Mouse (Mus musculus) kidney, adult 2 months (tissue): Measurements from ENCODE around the gene Ces2b. TPM values are rescaled to one million over a fixed set of nuclear protein-coding genes. Genes with fewer than 3 reads are reported as not detected.
"Not testable (repeated sequence)": the region's sequence is repeated elsewhere in the genome, so short reads cannot be mapped to it uniquely, and the experiment has no call there.

Experiments used
- DNase-seq: peaks from one replicate; pipeline ENCODE4 v3.0.0; 2021
- H3K27ac ChIP-seq: fragments of 200-500 bp; 2 replicates; pipeline ENCODE4 v1.5.1; 2012; ENCODE audit warnings: low read depth, low read length, control low read depth, inconsistent platforms; ENCODE audit not compliant: insufficient read depth
- H3K27me3 ChIP-seq: fragments of 200-500 bp; replicated peaks from 2 replicates; pipeline ENCODE4 v1.6.1; 2012; ENCODE audit warnings: mild to moderate bottlenecking, moderate library complexity, low read length, inconsistent platforms; ENCODE audit not compliant: control insufficient read depth, insufficient read depth
- H3K36me3 ChIP-seq: fragments of 200-500 bp; 2 replicates; pipeline ENCODE4 v1.6.1; 2012; ENCODE audit warnings: mild to moderate bottlenecking, moderate library complexity, low read length, inconsistent platforms; ENCODE audit not compliant: control insufficient read depth, insufficient read depth
- H3K4me1 ChIP-seq: fragments of 200-500 bp; 2 replicates; pipeline ENCODE4 v1.6.1; 2011; ENCODE audit warnings: low read length; ENCODE audit not compliant: control insufficient read depth, insufficient read depth
- H3K4me3 ChIP-seq: fragments of 200-500 bp; 2 replicates; pipeline ENCODE4 v1.5.1; 2011; ENCODE audit warnings: mild to moderate bottlenecking, low read depth, low read length, control low read depth; ENCODE audit not compliant: insufficient read depth
- CTCF ChIP-seq: fragments of 200-500 bp; conservative IDR thresholded peaks from 2 replicates; pipeline ENCODE4 v1.5.1; 2011; ENCODE audit warnings: low read depth, mild to moderate bottlenecking, control low read depth, low read length, moderate library complexity, mixed read lengths; ENCODE audit not compliant: insufficient read depth, insufficient read length
- POLR2A ChIP-seq: fragments of 200-500 bp; IDR thresholded peaks from one replicate; pipeline ENCODE4 v1.6.1; 2011; ENCODE audit warnings: low read depth, low read length, control low read depth
- WGBS: fragments of 180-500 bp; shearing (Covaris S2); methylation state at CpG from one replicate; pipeline ENCODE4 v1.1.7; 2018; 5-methylcytosine and 5-hydroxymethylcytosine counted together
- polyA plus RNA-seq: library from polyadenylated mRNA; depleted of rRNA; stranded (reverse); fragments of >200 nt; gene quantifications from 2 replicates; pipeline ENCODE4 v1.2.3, GENCODE M21; 2012

Ces2b gene
- polyA plus RNA-seq, 1 experiment: 5.4 TPM

GRCm38 (mm10) chr8:104809436-104809835, 21.9 kb upstream of the Ces2b start:
- Histone ChIP-seq H3K27ac (no peak overlapping the region), H3K4me1 (no peaks in the 10 kb centered on the region), H3K4me3 (no peak overlapping the region), H3K36me3 (no peaks in the 10 kb centered on the region), H3K27me3 (no peaks in the 10 kb centered on the region)
- DNase-seq: no peak
- TF ChIP-seq CTCF (no peak), POLR2A (no peak)
- WGBS: 93% methylated on average over 3 of the region's 3 CpGs

GRCm38 (mm10) chr8:104826912-104827311, 4.5 kb upstream of the Ces2b start:
- WGBS: 70% methylated on average over 1 of the region's 1 CpGs
- Histone ChIP-seq H3K27ac (no peak overlapping the region), H3K4me1 (peaks cover 9% of the 10 kb centered on the region), H3K36me3 (no peaks in the 10 kb centered on the region), H3K27me3 (no peaks in the 10 kb centered on the region), H3K4me3 (no peak overlapping the region)
- TF ChIP-seq POLR2A: no peak
- TF ChIP-seq CTCF: no peak
- peak; percentile 35 for DNase-seq

DNA sequence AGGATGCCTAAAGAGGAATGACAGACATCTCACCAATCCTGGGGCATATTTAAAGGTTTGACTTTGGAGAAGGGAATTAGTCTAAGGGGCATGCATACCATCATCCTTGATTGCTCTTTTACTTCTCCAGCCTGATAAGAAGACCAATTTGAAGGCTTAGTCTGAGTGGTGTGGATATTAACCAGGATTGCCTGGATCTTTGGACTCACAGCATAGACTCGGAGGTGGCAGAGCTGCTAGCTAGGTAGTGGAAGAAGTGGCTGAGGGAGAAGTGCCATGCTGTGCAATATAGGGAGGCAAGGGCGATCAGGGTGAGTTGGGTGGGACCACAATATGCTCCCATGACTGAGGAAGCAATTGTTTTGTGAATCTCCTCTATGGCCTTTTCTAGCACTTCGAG, 3.2 kb upstream of the Ces2b start:
- TF ChIP-seq CTCF: no peak
- TF ChIP-seq POLR2A: no peak
- H3K27ac ChIP-seq: no peak overlapping the region
- H3K4me3 ChIP-seq: no peak overlapping the region
- H3K27me3 ChIP-seq: no peaks in the 10 kb centered on the region
- peaks cover 9% of the 10 kb centered on the region for H3K4me1 ChIP-seq
- DNase-seq: peak; percentile 53
- no peaks in the 10 kb centered on the region for H3K36me3 ChIP-seq
- 70% methylated on average over 3 of the region's 3 CpGs for WGBS

DNA sequence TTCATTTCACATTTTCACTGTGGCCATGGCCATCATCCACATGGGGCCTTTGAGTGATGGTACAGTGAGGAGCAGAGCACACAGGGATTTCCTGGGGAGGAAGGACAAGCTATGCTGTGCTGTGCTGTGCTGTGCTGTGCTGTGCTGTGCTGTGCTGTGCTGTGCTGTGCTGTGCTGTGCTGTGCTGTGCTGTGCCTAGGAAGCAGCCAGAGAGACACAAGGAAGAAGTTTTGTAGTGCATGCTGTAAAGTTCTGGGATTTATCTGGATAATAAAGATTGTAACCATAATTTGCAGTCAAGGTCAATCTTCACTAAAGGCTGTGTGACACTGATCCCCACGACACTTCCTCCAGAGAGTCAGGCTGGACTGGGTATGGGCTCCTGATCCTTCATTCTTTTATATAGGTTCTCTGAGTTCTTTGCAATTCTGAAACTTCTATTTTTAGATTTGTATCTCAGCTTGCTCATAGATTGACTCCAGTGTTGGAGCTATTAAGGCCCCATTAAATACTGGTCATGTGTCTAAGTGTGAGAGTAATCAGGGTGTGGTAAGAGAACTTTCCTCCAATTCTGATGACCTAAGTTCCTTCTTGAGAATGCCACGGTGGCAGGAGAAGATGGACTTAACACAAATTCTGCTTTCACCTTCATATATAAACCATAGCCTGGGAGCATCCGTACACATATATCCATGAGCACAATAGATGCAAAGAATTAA, 10.1 kb downstream of the Ces2b start:
- H3K27ac ChIP-seq: no peak overlapping the region
- DNase-seq: no peak
- 86% methylated on average over 3 of the region's 3 CpGs for WGBS

GRCm38 (mm10) chr8:104846831-104847230, 15.5 kb downstream of the Ces2b start, which contains the start of gene Ces2c:
TSS of gene Ces2c (plus strand) at chr8:104847068.
- peak within 1 kb of the TSS; percentile 46 for H3K4me3 ChIP-seq
- 48% methylated on average over 3 of the region's 3 CpGs for WGBS
- 0 out of 2 replicates have a peak, but pooled peaks cover 1% of the 10 kb centered on the region for H3K27me3 ChIP-seq
- DNase-seq: peak; percentile 82
- TF ChIP-seq CTCF (no peak), POLR2A (no peak)
- peaks cover 2% of the 10 kb centered on the region; the same call in 1 of the 2 replicates for H3K4me1 ChIP-seq
- H3K27ac ChIP-seq: peak within 1 kb of the TSS; percentile 97; the same call in 1 of the 2 replicates
- no peaks in the 10 kb centered on the region for H3K36me3 ChIP-seq

More for the DNA sequence above, 10.1 kb downstream of the Ces2b start:
- Histone ChIP-seq H3K27me3 (no peaks in the 10 kb centered on the region), H3K36me3 (no peaks in the 10 kb centered on the region), H3K4me3 (no peak overlapping the region), H3K4me1 (0 out of 2 replicates have a peak, but pooled peaks cover 1% of the 10 kb centered on the region)
- TF ChIP-seq CTCF (no peak), POLR2A (no peak)

DNA sequence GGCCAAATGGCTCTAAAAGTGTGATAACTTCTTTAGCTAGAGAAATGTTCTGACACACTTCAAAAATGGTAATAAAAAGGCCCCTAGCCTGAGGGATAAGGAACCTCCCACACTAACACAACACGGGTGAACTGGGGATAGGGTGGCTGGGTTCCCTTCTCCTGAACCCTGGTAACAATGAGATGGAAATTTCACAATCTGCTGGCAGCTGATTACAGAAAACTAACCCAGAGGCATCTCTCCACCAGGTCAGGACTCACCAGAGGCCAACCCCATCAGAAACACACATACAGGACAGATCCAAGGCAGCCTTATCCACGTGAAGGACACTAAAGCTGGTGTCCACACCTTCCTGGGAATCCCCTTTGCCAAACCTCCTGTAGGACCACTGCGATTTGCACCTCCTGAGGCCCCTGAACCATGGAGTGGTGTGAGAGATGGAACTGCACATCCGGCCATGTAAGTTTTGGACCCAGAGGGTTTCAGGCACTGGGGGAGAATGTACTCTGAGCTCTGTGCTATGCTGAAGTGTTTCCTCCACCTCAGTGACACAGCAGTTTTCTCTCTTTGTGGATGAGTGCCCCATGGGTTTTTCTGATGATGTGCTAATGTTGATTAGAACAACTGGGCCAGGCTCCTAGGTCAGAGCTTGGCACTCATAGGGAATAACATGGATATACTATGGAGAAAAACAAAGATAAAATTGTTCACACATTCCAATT, 16.5 kb downstream of the Ces2b start:
- Histone ChIP-seq H3K4me3 (peak overlapping the region; percentile 3), H3K27me3 (0 out of 2 replicates have a peak, but pooled peaks cover 1% of the 10 kb centered on the region), H3K36me3 (no peaks in the 10 kb centered on the region), H3K4me1 (peaks cover 2% of the 10 kb centered on the region; the same call in 1 of the 2 replicates), H3K27ac (no peak overlapping the region)
- TF ChIP-seq POLR2A: no peak
- TF ChIP-seq CTCF: no peak
- whole genome bisulfite sequencing: 58% methylated on average over 4 of the region's 4 CpGs
- DNase-seq: peak; percentile 32

GRCm38 (mm10) chr8:104866844-104867531, 35.6 kb downstream of the Ces2b start:
- not testable (repeated sequence) for H3K4me3 ChIP-seq, H3K27me3 ChIP-seq, H3K4me1 ChIP-seq, DNase-seq, H3K27ac ChIP-seq, H3K36me3 ChIP-seq
- no CpG with 5 or more reads among the region's 4 CpGs for WGBS

GRCm38 (mm10) chr8:104868876-104869275, 37.5 kb downstream of the Ces2b start:
- not testable (repeated sequence) for H3K27me3 ChIP-seq, H3K36me3 ChIP-seq, H3K4me3 ChIP-seq, H3K27ac ChIP-seq, H3K4me1 ChIP-seq, DNase-seq
- WGBS: no CpG with 5 or more reads among the region's 2 CpGs

- no CpG with 5 or more reads among the region's 4 CpGs for WGBS
- H3K27me3 ChIP-seq, H3K27ac ChIP-seq, DNase-seq, H3K4me3 ChIP-seq, H3K4me1 ChIP-seq, H3K36me3 ChIP-seq: not testable (repeated sequence)
These were observed 55.0 kb downstream of the Ces2b start for GRCm38 (mm10) chr8:104886223-104886926.
